In genomic region chr15:80005436-80005835, GRCm38 (mm10) we compare ENCODE assay signal across 11 mouse cellular contexts. TPM values are rescaled to one million over a fixed set of nuclear protein-coding genes. Genes with fewer than 3 reads are reported as not detected.
A peak's percentile ranks its signal among the peaks of the same experiment; 100 is the strongest.
DNase-seq lines count a peak whose midpoint lies in the region; ATAC-seq lines count a peak whose summit lies in the region.
"Had no signal": no experiment of that assay in that cellular context is flagged by ENCODE, and none has a peak within 500 bp of the region (broad histone marks: within the 10 kb centered on the region; RNA-seq: fewer than 3 reads in every experiment).

No protein-coding gene starts in this region.

- no peak overlapping the region for H3K4me3 ChIP-seq in heart, embryonic 13.5 days
- H3K4me3 ChIP-seq in liver, embryonic 12.5 days = no peak overlapping the region
- no peak overlapping the region for H3K4me3 ChIP-seq in liver, embryonic 13.5 days (replicated peaks)
- H3K4me3 ChIP-seq: hindbrain, embryonic 15.5 days had no signal

- no peak for ATAC-seq in heart, embryonic 13.5 days (ENCODE audit: extremely low read depth, insufficient number of reproducible peaks, low FRiP score, low TSS enrichment)
- ATAC-seq in liver, embryonic 12.5 days = no peak
- no peak for ATAC-seq in liver, embryonic 13.5 days (ENCODE audit: low read depth)

- no peaks in the 10 kb centered on the region for H3K36me3 ChIP-seq in heart, embryonic 13.5 days
- no peaks in the 10 kb centered on the region for H3K36me3 ChIP-seq in liver, embryonic 12.5 days
- no peaks in the 10 kb centered on the region for H3K36me3 ChIP-seq in liver, embryonic 13.5 days
- H3K36me3 ChIP-seq: hindbrain, embryonic 15.5 days had no signal

- H3K27ac ChIP-seq in heart, embryonic 13.5 days (replicated peaks) = peak overlapping the region; percentile 75
- H3K27ac ChIP-seq in liver, embryonic 12.5 days = peak overlapping the region; percentile 57
- H3K27ac ChIP-seq in liver, embryonic 13.5 days = peak overlapping the region; percentile 55
- H3K27ac ChIP-seq: hindbrain, embryonic 15.5 days; macrophage had no signal

- no peak for DNase-seq in heart, adult 9 months (ENCODE audit: low spot score in 2 of 2)
- no peak for DNase-seq in liver
- peak; percentile 21 for DNase-seq in adipocyte (ENCODE audit: low spot score)
- DNase-seq in liver, embryonic 13.5 days = no peak
- DNase-seq in left cerebral cortex, adult 11 months (ENCODE audit: low spot score) = no peak
- no peak for DNase-seq in left cerebral cortex, adult 18-20 months (ENCODE audit: low spot score in 2 of 2)
- DNase-seq: cerebellum, adult 9-11 months had no signal

- H3K4me2 ChIP-seq in heart, embryonic 13.5 days = peak overlapping the region; percentile 46
- peak overlapping the region; percentile 13; the same call in 1 of the 2 replicates for H3K4me2 ChIP-seq in liver, embryonic 12.5 days
- H3K4me2 ChIP-seq in liver, embryonic 13.5 days = no peak overlapping the region
- H3K4me2 ChIP-seq: hindbrain, embryonic 15.5 days had no signal

- H3K27me3 ChIP-seq in heart, embryonic 13.5 days (replicated peaks) = peaks cover 21% of the 10 kb centered on the region
- peaks cover 16% of the 10 kb centered on the region for H3K27me3 ChIP-seq in liver, embryonic 12.5 days (replicated peaks)
- peaks cover 4% of the 10 kb centered on the region for H3K27me3 ChIP-seq in liver, embryonic 13.5 days
- H3K27me3 ChIP-seq: hindbrain, embryonic 15.5 days had no signal

- no peaks in the 10 kb centered on the region for H3K9me3 ChIP-seq in heart, embryonic 13.5 days
- no peaks in the 10 kb centered on the region for H3K9me3 ChIP-seq in liver, embryonic 12.5 days (replicated peaks)
- no peaks in the 10 kb centered on the region for H3K9me3 ChIP-seq in liver, embryonic 13.5 days (replicated peaks)
- H3K9me3 ChIP-seq: hindbrain, embryonic 15.5 days had no signal

- H3K9ac ChIP-seq in heart, embryonic 13.5 days = peak overlapping the region; percentile 62
- H3K9ac ChIP-seq in liver, embryonic 12.5 days = no peak overlapping the region
- H3K9ac ChIP-seq in liver, embryonic 13.5 days = no peak overlapping the region
- H3K9ac ChIP-seq: hindbrain, embryonic 15.5 days had no signal

- peaks cover 52% of the 10 kb centered on the region for H3K4me1 ChIP-seq in heart, embryonic 13.5 days
- H3K4me1 ChIP-seq in liver, embryonic 12.5 days = peaks cover 41% of the 10 kb centered on the region
- H3K4me1 ChIP-seq in liver, embryonic 13.5 days (replicated peaks) = peaks cover 31% of the 10 kb centered on the region

- WGBS in heart, embryonic 13.5 days = 59% methylated on average over 10 of the region's 10 CpGs
- WGBS in liver, embryonic 12.5 days (ENCODE audit: insufficient replicate concordance) = 39% methylated on average over 10 of the region's 10 CpGs
- WGBS in liver, embryonic 13.5 days (ENCODE audit: insufficient replicate concordance) = 40% methylated on average over 10 of the region's 10 CpGs

RNA-seq across cellular contexts. Expression of gene Pdgfb, which starts 9.3 kb away (rescaled TPM):
- 2.2 and 2.6 TPM in 2 replicates for polyA plus RNA-seq in heart, embryonic 13.5 days (2015; fragmentation: Nextera tagmentation; extraction: Ambion mirVana)
- polyA plus RNA-seq in liver, embryonic 12.5 days (2016; fragmentation: Nextera tagmentation; extraction: Ambion mirVana) = 1.6 and 2.2 TPM in 2 replicates
- polyA plus RNA-seq in liver, embryonic 13.5 days (2015; fragmentation: Nextera tagmentation; extraction: Ambion mirVana) = 0.63 and 0.76 TPM in 2 replicates
- total RNA-seq in left cerebral cortex, adult 18-20 months (2021) = 10 to 100 TPM; 28.5 to 37.6 TPM

RNA-seq across cellular contexts. Expression of gene Cbx7, which starts 34.5 kb away (rescaled TPM):
- 1.5 TPM in 2 replicates for polyA plus RNA-seq in heart, embryonic 13.5 days (2015; fragmentation: Nextera tagmentation; extraction: Ambion mirVana)
- 1.8 and 2.0 TPM in 2 replicates for polyA plus RNA-seq in liver, embryonic 12.5 days (2016; fragmentation: Nextera tagmentation; extraction: Ambion mirVana)
- polyA plus RNA-seq in liver, embryonic 13.5 days (2015; fragmentation: Nextera tagmentation; extraction: Ambion mirVana) = 0.89 and 1.4 TPM in 2 replicates
- total RNA-seq in left cerebral cortex, adult 18-20 months (2021) = 10 to 100 TPM; 59.6 to 61.7 TPM
